Mouse (Mus musculus) MEL (cell line): ENCODE data around the gene Rnaseh2b. TPM values are rescaled to one million over a fixed set of nuclear protein-coding genes. Genes with fewer than 3 reads are reported as not detected.

Source experiments
- polyA plus RNA-seq, 2 experiments: library from polyadenylated mRNA; stranded (reverse) in 1 of 2; unstranded in 1 of 2; fragments of >175 nt in 1 of 2; fragments of >200 nt in 1 of 2; gene quantifications; 2 replicates each; pipeline versions ENCODE4 v1.2.1 to v1.2.4; 2012; ENCODE audit warnings: low replicate concordance in 2 of 2, low read depth in 1 of 2; ENCODE audit not compliant: insufficient read length in 2 of 2, insufficient read depth in 1 of 2, missing spikeins in 1 of 2
- total RNA-seq: library from RNA; depleted of rRNA; stranded (reverse); fragments of 300-350 nt; gene quantifications from 2 replicates; pipeline ENCODE4 v1.2.3, GENCODE M21; 2012; rRNA removed

Gene Rnaseh2b
- total and polyA plus RNA-seq, 3 experiments = 50.2 to 412 (median 88.2) TPM

Other genes starting within 250 kb of the Rnaseh2b start
- gene Dleu7, start 458 bp downstream of the Rnaseh2b start, total RNA-seq = not detected in 2 replicates
- not detected for gene Dleu7, start 458 bp downstream of the Rnaseh2b start, polyA plus RNA-seq
- gene Gucy1b2, start 163.7 kb downstream of the Rnaseh2b start, total RNA-seq = not detected in 2 replicates
- not detected for gene Gucy1b2, start 163.7 kb downstream of the Rnaseh2b start, polyA plus RNA-seq